Mouse (Mus musculus): ENCODE results near the gene Nek7.

Gene Nek7

DNA sequence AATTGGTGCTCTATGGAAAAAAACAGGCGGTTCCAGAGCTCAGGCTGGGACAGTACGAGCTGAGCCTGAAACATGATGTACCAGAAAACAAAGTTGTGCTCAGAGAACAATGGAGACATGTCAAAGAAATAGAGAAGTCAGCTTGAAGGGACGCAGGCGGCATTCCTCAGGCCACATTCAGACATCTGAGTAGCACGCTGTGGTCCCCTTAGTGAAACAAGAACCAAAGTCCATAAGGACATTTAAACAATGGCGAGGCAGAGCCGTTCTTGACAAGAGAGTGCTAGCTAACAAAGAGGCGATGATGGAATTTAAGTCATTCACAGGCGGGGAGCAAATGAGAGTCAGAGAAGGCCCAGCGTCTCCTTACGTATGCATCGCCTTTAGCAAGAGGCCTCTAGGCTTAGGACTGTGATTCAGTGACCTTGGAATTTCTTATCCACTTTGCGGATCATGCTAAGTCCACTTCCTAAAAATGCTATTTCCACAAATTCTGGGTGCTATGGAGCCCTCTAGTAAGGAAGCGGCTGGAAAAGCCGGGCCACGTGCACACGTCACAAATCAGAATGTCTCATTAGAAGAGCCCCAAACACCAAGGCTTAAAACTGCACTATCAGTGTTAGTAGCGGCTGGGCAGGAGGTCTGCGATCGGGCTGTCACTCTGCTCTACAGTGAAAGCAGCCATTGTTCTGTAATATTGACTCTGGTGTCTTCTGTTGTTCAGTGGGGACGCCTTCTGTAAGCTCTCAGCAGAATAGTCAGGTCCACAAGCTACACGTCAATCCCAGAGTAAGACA lies 48.2 kb downstream of the Nek7 start:
- DNase-seq (ENCODE audit: low read depth, low spot score) = peak; percentile 37

DNA sequence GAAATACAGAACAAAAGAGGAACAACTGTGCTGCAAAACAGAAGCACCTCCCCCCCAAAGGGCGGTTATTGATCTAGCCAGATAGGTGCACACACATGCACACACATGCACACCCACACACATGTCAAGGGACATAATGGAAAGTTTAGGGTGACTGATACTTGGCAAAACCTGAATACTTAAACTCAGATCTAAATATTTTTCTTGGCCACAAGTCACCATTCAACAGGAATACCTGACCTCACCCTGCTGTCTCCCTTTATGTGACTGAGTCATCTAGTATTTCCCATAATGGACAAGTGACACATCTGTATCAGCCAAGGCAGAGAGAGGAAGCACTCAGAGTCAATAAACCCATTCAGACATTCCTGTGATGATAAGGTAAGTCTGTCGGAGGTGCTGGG lies 48.9 kb downstream of the Nek7 start:
- DNase-seq (ENCODE audit: low read depth, low spot score) = no peak

DNA sequence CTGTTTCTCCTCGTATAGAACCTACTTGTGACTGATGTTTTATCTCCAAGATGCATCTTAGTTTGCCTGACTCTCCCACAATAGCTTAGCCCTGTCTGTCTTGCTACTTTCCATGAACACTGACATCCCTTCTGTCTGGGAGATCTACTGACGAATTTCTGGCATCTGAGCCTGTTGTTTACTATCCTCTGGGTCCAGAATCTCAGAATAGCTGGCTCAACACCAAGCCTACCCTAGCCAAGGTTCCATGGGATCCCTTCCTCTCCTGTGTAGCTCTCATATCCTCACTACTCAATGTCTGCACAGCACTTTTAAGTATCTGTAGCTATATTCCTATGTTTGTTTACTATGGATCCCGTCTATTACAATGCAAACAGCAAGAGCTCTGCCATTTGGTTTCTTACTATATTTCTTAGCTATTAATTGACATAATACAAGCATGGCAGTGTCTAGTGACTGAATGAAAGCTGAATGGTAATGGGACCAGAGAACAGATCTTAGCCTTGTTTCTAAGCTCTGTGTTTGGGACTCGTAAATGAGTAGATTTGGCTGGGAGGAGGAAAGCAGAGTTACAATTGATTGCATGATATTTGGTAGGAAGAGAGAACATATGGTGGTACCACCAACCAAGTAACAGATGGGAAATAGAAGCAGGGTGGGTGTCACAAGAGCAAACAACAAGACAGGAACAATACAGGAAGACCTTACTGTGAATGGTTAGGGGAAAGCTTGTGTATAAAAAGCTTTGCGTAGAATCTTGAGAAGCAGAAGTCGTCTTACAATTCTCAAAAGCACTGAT lies 51.3 kb downstream of the Nek7 start:
- no peak for DNase-seq (ENCODE audit: low read depth, low spot score)

- no peak for DNase-seq (ENCODE audit: low read depth, low spot score)
These were observed 52.0 kb downstream of the Nek7 start for GRCm38 (mm10) chr1:138567946-138568345.

DNA sequence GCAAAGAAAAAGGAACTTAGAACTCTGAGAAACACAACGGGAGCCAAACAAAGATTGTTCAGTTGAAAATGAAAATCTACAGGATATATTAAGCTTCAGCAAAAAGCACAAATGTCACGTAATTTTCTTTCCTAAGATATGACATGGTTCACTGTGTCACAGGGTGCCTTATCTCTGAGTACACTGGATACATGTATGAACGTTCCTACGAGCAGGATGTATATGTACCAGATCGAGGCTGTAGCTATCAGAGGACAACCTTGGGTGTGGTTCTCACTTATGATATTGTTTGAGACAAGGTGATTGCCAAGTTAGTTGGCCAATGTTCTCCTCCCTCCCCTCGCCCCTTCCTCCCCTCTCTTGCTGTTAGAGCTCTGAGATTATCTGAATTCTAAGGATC lies 55.3 kb downstream of the Nek7 start:
- no peak for DNase-seq (ENCODE audit: low read depth, low spot score)

DNA sequence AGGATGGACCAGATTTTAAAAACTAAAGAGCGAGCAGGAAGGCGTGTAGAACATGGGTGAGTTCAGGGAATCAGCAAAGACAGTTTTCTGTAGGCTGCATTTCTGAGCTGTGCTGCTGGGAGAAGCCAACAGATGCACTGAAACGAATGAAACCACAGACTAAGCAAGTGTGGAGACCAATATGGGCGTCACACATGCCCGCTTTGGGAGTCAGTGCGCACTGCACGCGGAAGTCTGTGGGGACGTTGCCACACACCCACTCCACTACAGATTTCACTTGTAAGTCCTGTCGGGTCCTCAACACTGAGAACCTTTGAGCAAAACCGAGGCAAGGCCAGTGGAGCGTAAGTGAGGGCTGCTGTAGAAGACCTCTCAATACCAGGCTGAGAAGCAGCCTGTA lies 59.2 kb downstream of the Nek7 start:
- DNase-seq (ENCODE audit: low read depth, low spot score) = no peak

DNA sequence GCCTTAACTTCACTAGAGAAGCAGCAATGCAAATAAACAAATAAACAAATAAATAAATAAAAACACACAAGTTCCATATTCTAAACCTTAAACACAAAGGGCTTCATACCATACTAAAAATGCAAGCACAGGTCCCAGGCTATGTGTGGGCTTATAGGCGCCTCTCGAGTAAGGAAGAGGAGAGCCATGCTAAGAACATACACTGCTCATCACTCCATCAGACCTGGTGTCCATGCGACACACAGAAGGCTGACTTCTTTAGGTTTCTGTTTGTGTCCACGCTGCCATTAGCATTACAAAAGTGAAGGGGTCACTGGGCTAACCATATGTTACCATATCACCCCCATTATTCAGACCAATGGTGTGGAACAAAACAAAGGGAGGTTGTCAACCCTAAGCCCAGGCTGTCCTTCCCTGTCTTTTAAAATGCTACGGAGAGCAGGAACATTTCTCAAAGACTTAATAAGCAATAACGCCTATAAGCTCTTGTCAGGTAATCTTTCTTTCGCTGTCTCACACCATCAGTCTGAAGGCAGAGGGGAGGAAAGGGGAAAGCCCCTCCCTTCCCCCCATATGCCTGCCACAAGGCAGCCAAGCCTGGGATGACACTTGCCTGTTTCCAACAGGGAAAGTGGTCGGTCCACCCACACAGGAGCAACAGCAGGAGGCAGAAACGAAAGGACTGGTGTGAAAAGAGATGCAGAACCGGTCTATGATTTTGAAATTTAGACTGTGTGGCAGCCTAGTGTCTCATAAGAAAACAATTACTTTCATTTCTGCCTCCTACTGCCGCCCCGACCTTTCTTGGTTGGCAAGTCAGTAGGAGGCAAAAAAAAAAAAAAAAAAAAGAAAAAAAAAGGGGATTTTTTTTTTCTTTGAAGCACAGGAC lies 60.5 kb downstream of the Nek7 start:
- no peak for DNase-seq (ENCODE audit: low read depth, low spot score)

DNA sequence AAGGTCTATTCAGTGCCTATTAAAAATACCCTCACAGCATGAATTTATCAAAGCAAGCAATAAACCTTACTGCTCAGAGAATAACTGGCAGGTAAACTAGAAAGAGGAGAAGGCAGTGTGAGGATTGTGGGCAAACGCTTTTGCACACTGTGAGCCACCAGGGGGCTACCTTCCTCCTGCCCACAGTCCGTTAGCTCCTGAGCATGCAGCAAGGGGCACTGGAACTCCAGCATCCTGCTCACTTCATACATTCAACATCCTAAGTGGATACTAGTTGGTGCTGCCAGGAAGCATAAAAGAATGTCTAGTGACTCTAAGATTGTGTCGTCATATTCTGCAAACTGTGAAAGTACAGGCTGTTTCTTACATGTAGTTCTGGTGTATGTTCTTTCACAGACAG lies 61.6 kb downstream of the Nek7 start:
- DNase-seq (ENCODE audit: low read depth, low spot score) = peak; percentile 33

GRCm38 (mm10) chr1:138554926-138555325 lies 65.0 kb downstream of the Nek7 start:
- no peak for DNase-seq (ENCODE audit: low read depth, low spot score)

DNA sequence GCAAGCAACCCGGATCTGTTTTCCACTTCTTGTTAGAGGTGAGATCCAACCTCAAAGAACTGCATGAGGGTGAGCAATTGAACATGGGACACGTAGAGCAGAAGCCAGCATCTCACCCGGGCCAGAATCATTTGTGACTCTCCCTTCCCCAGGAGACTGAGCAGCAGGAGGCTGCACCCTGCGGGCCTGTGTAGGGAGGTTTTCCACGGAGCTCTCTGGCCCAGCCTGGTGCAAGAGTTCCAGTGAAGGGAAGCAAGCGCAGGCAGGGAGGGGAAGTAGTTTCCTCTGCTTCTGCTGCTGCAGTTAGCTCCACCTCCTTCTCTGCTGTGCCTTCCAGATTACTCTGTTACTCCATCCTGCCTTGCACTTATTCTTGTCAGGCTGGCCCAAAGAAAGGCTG lies 69.8 kb downstream of the Nek7 start:
- no peak for DNase-seq (ENCODE audit: low read depth, low spot score)

DNA sequence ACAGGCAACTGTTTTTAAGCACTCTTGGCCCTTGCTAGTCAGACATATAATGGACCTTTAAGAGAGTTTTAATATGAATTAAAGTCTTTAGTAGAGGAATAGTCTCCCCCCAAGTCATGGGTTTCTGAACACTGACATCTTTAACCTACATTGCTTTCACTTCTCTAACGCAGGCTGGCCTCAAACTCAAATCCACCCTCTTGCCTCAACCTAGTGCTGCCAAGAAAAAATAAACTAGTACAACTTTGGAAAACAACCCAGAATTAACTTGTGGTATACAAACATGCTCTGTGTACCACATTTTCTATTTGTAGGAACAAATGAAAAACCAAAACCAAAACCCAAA lies 77.8 kb downstream of the Nek7 start:
- no peak for DNase-seq (ENCODE audit: low read depth, low spot score)

DNA sequence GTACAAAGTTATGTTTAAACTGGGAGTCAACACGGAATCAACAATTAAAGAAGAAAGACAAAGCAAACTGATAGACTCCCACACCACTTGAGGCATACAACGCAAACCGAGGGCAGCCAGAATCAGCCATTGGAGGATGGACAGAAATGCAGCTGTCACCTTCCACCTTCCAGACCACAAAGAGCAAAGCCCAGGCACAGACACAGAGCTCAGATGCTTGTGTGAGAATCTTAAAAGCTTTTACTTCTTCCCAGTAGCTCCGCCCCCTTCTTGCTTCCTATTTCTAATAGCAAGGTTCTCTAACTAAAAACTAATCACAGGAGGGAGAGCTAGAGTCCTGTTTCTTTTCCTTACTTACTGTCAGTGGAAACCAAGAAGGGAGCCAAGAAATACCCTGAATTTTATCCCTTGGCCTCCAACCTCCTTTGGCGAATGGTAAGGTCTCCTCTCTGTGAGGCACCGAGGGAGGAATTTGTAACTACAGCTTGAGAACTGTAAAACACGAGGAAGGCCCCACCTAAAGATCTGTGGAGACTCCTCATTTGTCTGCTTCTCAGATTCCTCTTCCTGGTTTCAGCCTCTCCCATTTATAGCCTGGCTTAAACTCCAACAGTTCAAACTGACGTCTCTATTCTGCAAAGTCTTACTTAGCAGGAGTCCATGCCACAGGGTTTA lies 78.3 kb downstream of the Nek7 start:
- DNase-seq (ENCODE audit: low read depth, low spot score) = no peak

DNA sequence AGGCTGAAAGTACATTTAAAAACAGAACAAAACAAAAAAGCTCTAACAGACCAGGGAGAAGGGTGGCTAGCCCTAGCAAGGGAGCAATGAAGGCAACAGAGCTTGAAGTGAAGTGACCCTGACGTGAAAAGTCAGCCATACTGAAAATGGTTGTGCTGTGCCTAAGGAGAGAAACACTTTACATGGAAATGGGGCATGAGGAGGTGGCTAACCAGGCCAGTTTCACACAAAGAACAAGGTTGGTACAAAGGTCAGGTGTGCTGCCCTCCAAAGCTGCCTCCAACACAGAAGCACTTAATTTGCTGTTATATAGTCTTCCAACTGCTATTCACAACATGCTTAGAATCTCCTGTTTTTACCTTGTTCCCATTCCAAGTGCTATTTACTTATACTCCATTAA lies 80.2 kb downstream of the Nek7 start:
- no peak for DNase-seq (ENCODE audit: low read depth, low spot score)

GRCm38 (mm10) chr1:138538217-138538616 lies 81.7 kb downstream of the Nek7 start:
- DNase-seq (ENCODE audit: low read depth, low spot score) = no peak

GRCm38 (mm10) chr1:138535758-138536574 lies 84.0 kb downstream of the Nek7 start:
- DNase-seq (ENCODE audit: low read depth, low spot score) = no peak

GRCm38 (mm10) chr1:138530604-138531003 lies 89.3 kb downstream of the Nek7 start:
- no peak for DNase-seq (ENCODE audit: low read depth, low spot score)

DNA sequence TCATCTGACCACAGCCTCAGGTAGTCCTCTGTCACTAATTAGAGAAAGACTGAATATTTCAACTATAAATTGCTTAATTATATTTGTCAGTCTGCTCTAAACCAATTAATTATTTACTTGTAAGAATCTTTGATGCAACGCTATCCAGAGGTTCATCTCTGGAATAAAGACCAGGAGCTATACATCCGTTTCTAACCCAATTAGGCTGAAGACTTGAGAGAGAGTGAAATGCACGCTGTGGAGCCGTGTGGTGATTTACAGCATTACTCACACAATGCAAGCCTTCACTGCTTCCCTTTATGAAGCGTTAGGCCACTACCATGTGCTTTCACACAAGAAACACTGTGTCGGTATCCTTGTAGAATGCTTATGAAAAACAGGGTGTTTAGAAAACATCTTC lies 96.0 kb downstream of the Nek7 start:
- DNase-seq (ENCODE audit: low read depth, low spot score) = no peak

- DNase-seq (ENCODE audit: low read depth, low spot score) = no peak
These were observed 101.7 kb downstream of the Nek7 start for GRCm38 (mm10) chr1:138518235-138518634.

GRCm38 (mm10) chr1:138517360-138518099 lies 102.4 kb downstream of the Nek7 start:
- DNase-seq (ENCODE audit: low read depth, low spot score) = no peak

DNA sequence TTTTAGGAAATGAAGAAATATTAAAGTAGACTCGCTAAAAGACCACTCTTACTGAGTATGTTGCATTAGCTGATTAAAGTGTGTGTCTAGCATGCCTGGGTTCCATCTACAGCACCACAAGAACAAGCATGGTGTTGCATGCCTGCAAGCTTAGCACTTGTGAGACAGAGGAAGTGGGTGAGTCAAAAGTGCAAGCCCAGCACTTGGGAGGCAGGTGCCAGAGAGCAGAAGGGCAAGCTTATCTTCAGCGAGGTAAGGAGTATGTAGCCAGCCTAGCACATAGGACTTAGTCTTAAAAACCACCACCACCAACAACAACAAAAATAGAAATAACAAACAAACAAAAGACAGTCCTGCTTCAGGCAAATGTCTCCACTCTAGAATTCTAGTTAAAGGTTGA lies 103.0 kb downstream of the Nek7 start:
- DNase-seq (ENCODE audit: low read depth, low spot score) = no peak

Data from ES-CJ7 (cell line).